Mouse (Mus musculus): ENCODE measurements around the gene Fchsd2.

DNA sequence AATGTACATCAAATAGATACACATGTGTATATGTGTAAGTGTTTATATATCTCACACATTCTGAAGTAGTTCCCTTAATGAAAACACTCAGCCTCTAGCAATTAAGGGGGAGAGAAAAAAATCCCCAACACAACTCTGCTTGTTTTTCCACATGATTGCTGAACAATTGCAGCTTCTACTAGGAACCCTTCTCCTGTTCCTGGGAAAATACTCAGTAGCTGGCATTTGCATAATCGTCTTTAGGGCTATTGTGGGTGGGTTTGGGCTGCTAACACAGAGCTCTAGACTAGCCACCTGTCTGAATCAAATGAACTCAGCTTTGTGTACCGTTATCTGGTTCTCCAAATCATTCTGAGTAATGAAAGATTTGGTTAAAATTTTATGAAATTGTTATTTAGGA, 67.6 kb downstream of the Fchsd2 start:
- TF ChIP-seq POLR2A (IDR thresholded peaks at IDR 0.05; ENCODE audit: extremely low read depth, insufficient read depth, low read length) (no peak), CTCF (IDR thresholded peaks at IDR 0.05; ENCODE audit: extremely low read depth, insufficient read depth, low read length) (no peak)
